Mouse (Mus musculus) forebrain, postnatal 0 days (tissue): Measurements from ENCODE around the gene Hsp90ab1. TPM values are rescaled to one million over a fixed set of nuclear protein-coding genes. Genes with fewer than 3 reads are reported as not detected.

Experiments
- ATAC-seq: fragments of 200-750 bp; cut with Nextera tagmentation; 2 replicates; pipeline ENCODE4 v1.8.0; 2017; ENCODE audit warnings: mild to moderate bottlenecking, moderate library complexity
- DNase-seq: peaks from one replicate; pipeline ENCODE4 v3.0.0-alpha.2; 2015
- H3K27ac ChIP-seq: fragments of 300-500 bp; sonication (generic); 2 replicates; pipeline ENCODE4 v1.5.1; 2014; ENCODE audit warnings: low read depth, mild to moderate bottlenecking, antibody characterized with exemption, low read length, moderate library complexity, mixed read lengths
- H3K27me3 ChIP-seq: fragments of 300-500 bp; sonication (generic); 2 replicates; pipeline ENCODE4 v1.6.1; 2014; ENCODE audit warnings: mild to moderate bottlenecking, low read length, mixed read lengths; ENCODE audit not compliant: insufficient read depth
- H3K36me3 ChIP-seq: fragments of 300-500 bp; sonication (generic); 2 replicates; pipeline ENCODE4 v1.6.1; 2014; ENCODE audit warnings: mild to moderate bottlenecking, moderate library complexity; ENCODE audit not compliant: insufficient read depth
- H3K4me1 ChIP-seq: fragments of 300-500 bp; sonication (generic); 2 replicates; pipeline ENCODE4 v1.6.1; 2014; ENCODE audit warnings: antibody characterized with exemption; ENCODE audit not compliant: insufficient read depth
- H3K4me2 ChIP-seq: fragments of 300-500 bp; sonication (generic); 2 replicates; pipeline ENCODE4 v1.6.1; 2014; ENCODE audit warnings: low read depth, mild to moderate bottlenecking, moderate library complexity
- H3K4me3 ChIP-seq: fragments of 300-500 bp; sonication (generic); 2 replicates; pipeline ENCODE4 v1.5.1; 2014; ENCODE audit warnings: low read depth, low read length, mixed read lengths
- H3K9ac ChIP-seq: fragments of 300-500 bp; sonication (generic); 2 replicates; pipeline ENCODE4 v1.6.1; 2014; ENCODE audit warnings: mild to moderate bottlenecking
- H3K9me3 ChIP-seq: fragments of 300-500 bp; sonication (generic); 2 replicates; pipeline ENCODE4 v1.6.1; 2016; ENCODE audit warnings: low read length
- CTCF ChIP-seq: sonication (generic); IDR thresholded peaks from 2 replicates; pipeline ENCODE4 v1.5.1; 2016; ENCODE audit warnings: antibody characterized with exemption, control low read depth, low read depth
- WGBS: fragments of 180-500 bp; shearing (Covaris S2); extraction: QIAGEN DNeasy Blood & Tissue Kit; methylation state at CpG from one replicate; pipeline ENCODE4 v1.1.7; 2014; 5-methylcytosine and 5-hydroxymethylcytosine counted together
- polyA plus RNA-seq: library from polyadenylated mRNA; unstranded; fragments of >200 nt; fragmentation: Nextera tagmentation; extraction: Ambion mirVana; gene quantifications from 2 replicates; pipeline ENCODE4 v1.2.1, GENCODE M21; 2015
- total RNA-seq: library from RNA; depleted of rRNA; stranded (reverse); fragments of >200 nt; gene quantifications from 2 replicates; pipeline ENCODE4 v1.2.3, GENCODE M21; 2014

The Hsp90ab1 gene
- total and polyA plus RNA-seq, 2 experiments from 2014 or later = 1,351 to 1,497 TPM

DNA sequence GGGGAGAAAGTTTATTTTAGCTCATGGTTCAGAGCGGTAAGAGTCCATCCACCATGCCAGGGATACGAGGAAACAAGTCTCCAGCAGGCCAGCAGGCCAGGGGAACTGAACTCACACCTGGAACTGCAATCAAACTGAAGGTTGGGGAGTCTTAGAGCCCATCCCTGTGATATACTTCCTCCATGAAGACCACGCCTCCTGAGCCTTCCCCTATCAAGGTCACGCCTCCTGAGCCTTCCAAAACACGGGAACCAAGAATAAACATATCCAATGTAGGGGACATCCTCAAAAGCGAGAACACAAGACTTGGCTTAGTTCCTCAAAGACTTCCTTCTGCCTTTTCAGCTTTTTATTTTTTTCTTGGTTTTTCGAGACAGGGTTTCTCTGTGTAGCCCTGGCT lies 39.9 kb upstream of the Hsp90ab1 start:
- ATAC-seq (no peak), DNase-seq (no peak)
- H3K36me3 ChIP-seq = no peaks in the 10 kb centered on the region
- TF ChIP-seq CTCF = no peak
- no peak overlapping the region for H3K9ac ChIP-seq
- no peak overlapping the region for H3K27ac ChIP-seq
- H3K4me1 ChIP-seq = no peaks in the 10 kb centered on the region
- WGBS = 89% methylated on average over 7 of the region's 7 CpGs
- H3K9me3 ChIP-seq = no peaks in the 10 kb centered on the region
- no peak overlapping the region for H3K4me2 ChIP-seq
- H3K4me3 ChIP-seq = no peak overlapping the region
- H3K27me3 ChIP-seq = no peaks in the 10 kb centered on the region

DNA sequence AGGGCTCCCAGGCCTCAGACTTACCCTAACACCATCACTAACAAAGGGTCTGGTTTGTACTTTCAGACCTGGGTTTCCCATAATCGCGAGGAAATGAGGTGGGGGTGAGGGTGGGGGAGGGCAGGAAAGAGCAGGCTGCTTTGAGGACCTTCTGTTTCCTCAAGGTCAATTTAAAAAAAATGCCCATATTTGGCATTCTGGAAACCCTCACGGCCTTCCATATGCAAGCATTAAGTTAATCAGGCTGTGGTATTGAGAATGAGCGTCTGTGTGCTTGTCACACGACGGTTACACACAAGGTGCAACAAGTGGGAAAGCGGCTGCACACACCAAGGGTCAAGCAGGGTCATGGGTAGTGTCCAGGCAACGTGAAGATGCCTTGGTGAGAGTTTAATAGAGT lies 38.9 kb upstream of the Hsp90ab1 start:
- no peaks in the 10 kb centered on the region for H3K36me3 ChIP-seq
- DNase-seq = no peak
- H3K27me3 ChIP-seq = no peaks in the 10 kb centered on the region
- 85% methylated on average over 8 of the region's 8 CpGs for WGBS
- no peaks in the 10 kb centered on the region for H3K4me1 ChIP-seq
- H3K27ac ChIP-seq = no peak overlapping the region
- no peak for ATAC-seq
- H3K9me3 ChIP-seq = no peaks in the 10 kb centered on the region
- no peak for TF ChIP-seq CTCF
- H3K4me2 ChIP-seq = no peak overlapping the region
- no peak overlapping the region for H3K4me3 ChIP-seq
- H3K9ac ChIP-seq = no peak overlapping the region

DNA sequence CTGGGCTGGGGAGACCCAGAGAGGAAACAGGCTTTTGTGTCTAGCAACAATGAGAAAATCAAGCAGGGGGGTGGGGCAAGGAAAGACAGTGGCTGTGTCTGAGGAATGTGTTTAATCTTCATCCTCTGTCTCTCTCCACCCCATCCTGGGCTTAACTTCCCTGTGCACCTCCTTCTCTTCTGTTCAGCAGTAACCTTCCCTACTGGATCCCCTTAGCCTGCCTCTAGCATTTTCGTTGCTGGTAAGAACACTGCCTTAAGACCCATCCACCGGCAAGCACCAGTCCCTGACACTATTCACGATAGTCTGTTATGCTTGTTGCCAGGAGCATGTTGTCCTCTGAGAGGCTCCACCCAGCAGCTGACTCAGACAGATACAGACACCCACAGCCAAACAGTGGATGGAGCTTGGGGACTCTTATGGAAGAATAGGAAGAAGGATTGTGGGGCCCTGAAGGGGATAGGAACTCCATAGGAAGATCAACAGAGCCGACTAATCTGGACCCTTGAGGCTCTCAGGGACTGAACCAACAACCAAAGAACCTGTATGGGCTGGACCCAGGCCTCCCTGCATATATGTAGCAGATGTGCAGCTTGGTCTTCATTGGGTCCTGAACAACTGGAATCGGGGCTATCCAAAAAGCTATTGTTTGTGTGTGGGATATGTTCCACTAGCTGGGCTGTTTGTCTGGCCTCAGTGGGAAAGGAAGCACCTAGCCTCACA lies 37.2 kb upstream of the Hsp90ab1 start:
- Histone ChIP-seq H3K4me2 (no peak overlapping the region), H3K36me3 (no peaks in the 10 kb centered on the region), H3K27me3 (no peaks in the 10 kb centered on the region), H3K27ac (no peak overlapping the region), H3K4me3 (no peak overlapping the region), H3K9me3 (no peaks in the 10 kb centered on the region), H3K9ac (no peak overlapping the region), H3K4me1 (no peaks in the 10 kb centered on the region)
- no peak for DNase-seq
- no peak for ATAC-seq
- 28% methylated on average over 5 of the region's 5 CpGs for WGBS
- no peak for TF ChIP-seq CTCF

DNA sequence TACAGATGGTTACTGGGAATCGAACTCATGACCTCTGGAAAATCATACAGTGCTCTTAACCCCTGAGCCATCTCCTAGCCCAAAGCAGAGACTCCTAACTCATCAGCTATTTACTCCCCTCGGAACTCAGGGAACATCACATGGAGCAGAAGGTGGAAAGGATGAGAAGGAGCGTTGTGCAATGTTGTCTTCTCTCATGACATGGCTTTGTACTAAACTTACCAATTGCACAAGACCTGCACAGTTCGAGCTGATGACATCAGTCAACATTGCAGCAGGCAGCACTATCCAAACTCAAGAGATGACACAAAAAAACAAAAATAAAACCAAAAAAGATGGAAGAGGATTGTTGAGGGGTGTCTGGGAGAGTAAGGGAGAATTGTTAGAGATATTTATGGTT lies 35.3 kb upstream of the Hsp90ab1 start:
- no peaks in the 10 kb centered on the region for H3K27me3 ChIP-seq
- no peak overlapping the region for H3K4me3 ChIP-seq
- no peak for TF ChIP-seq CTCF
- no peak overlapping the region for H3K27ac ChIP-seq
- no peaks in the 10 kb centered on the region for H3K36me3 ChIP-seq
- WGBS = 93% methylated on average over 4 of the region's 4 CpGs
- H3K4me1 ChIP-seq = no peaks in the 10 kb centered on the region
- H3K9ac ChIP-seq = no peak overlapping the region
- H3K9me3 ChIP-seq = no peaks in the 10 kb centered on the region
- H3K4me2 ChIP-seq = no peak overlapping the region
- no peak for DNase-seq
- no peak for ATAC-seq

DNA sequence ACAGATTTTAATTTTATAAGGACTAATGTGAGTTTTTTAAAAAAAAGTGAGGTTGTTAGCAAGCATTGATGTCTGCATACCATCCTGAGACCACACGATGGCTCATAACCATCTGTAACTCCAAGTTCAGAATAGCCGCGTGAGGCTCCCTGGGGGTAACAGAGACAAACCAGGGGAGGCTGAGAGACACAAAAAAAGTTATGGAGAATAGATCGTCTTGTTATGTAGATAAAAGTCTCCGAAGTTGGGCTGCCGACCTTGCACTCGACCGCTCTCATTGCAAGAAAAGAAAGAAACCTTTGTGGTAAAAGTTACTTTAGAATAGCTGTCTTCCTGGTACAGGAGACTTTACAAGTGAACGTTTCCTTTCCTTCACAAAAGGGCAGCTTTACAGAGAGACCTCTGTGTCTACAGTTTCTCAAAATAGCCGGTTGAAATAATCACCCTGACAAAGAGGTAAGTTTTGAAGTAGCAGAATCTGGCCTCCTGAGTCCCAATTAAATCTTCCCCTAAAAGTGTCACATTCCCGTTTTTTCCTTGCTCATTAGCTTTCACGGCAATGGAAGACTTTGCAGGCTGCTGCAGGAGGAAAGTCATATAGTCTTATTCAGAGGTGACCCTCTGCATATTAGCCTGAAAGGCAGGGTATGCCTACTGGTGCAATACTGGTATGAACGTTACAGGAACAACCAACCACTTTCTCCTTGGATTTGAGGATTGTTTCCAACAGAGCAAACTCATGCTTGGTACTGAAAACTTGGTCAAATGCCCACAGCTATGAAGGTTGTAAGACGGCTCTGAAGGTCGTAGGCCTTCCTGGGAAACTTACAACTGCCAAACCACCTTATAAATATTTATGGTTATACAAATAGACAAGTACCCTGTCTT lies 34.2 kb upstream of the Hsp90ab1 start:
- no peak overlapping the region for H3K4me3 ChIP-seq
- H3K27ac ChIP-seq = no peak overlapping the region
- no peaks in the 10 kb centered on the region for H3K9me3 ChIP-seq
- ATAC-seq = no peak
- no peak for TF ChIP-seq CTCF
- H3K4me2 ChIP-seq = no peak overlapping the region
- 0 out of 2 replicates have a peak, but pooled peaks cover 2% of the 10 kb centered on the region for H3K27me3 ChIP-seq
- H3K4me1 ChIP-seq = no peaks in the 10 kb centered on the region
- H3K36me3 ChIP-seq = no peaks in the 10 kb centered on the region
- H3K9ac ChIP-seq = no peak overlapping the region
- no peak for DNase-seq
- 70% methylated on average over 15 of the region's 15 CpGs for WGBS

DNA sequence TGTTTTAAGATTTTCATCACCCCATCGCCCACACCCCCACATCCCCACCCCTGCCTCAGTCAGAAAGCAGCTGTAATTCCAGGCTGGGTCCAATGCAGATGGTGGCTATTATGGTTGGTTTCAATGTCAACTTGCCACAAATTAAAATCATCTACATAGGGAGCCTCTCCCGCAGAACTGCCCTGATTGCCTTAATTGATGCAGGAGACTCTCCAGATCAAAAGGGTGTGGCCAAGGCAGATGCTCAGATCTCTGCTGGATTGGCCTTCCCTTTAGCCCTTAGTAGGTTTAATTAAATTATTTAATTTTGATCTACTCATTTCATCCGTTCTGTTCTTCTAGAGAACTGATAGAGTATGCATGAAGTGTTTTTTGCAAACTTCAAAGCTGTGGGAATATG lies 29.9 kb upstream of the Hsp90ab1 start:
- ATAC-seq = no peak
- H3K4me3 ChIP-seq = no peak overlapping the region
- no peak overlapping the region for H3K9ac ChIP-seq
- 67% methylated on average over 3 of the region's 3 CpGs for WGBS
- no peak for DNase-seq
- no peak overlapping the region for H3K4me2 ChIP-seq
- no peak overlapping the region for H3K27ac ChIP-seq
- no peaks in the 10 kb centered on the region for H3K4me1 ChIP-seq
- H3K36me3 ChIP-seq = no peaks in the 10 kb centered on the region
- no peaks in the 10 kb centered on the region for H3K9me3 ChIP-seq
- peaks cover 7% of the 10 kb centered on the region; the same call in 1 of the 2 replicates for H3K27me3 ChIP-seq
- TF ChIP-seq CTCF = no peak

DNA sequence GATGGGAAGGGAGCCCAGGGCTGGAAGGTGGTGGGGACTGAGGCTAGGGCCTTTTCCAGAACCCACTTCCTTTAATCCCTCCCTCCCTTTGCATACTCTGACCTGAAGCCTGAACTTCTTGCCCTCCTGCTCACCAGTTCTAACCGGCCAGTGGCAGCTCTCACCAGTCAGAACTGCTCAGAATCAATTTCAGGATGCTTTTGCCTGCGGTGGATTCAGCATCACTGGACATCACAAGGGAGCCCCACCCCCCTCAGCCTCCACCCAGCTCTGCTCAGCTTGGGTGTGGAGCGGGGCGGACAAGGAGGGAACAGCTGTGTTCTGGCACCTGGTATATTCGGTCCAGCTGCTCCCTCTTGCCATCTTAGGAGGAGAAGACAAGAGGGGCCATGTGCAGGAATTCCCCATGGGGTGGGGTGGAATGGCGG lies 28.8 kb upstream of the Hsp90ab1 start, which contains the start of gene Mymx:
Gene Mymx, minus strand, starts transcription at position 226 of the 428 bp plus-strand sequence.
- TF ChIP-seq CTCF = no peak
- no peaks in the 10 kb centered on the region for H3K4me1 ChIP-seq
- 41% methylated on average over 6 of the region's 6 CpGs for WGBS
- H3K9me3 ChIP-seq = no peaks in the 10 kb centered on the region
- no peak within 1 kb of the TSS for H3K4me3 ChIP-seq
- H3K27me3 ChIP-seq = peaks cover 7% of the 10 kb centered on the region; the same call in 1 of the 2 replicates
- ATAC-seq (no peak), DNase-seq (no peak)
- no peaks in the 10 kb centered on the region for H3K36me3 ChIP-seq
- H3K4me2 ChIP-seq = no peak within 1 kb of the TSS
- H3K9ac ChIP-seq = no peak within 1 kb of the TSS
- H3K27ac ChIP-seq = no peak within 1 kb of the TSS
